7 mouse cellular contexts compared by ENCODE assay signal in genomic region chr6:70880714-70881304, GRCm38 (mm10). TPM values are rescaled to one million over a fixed set of nuclear protein-coding genes. Genes with fewer than 3 reads are reported as not detected.
DNase-seq lines count a peak whose midpoint lies in the region; ATAC-seq and TF ChIP-seq lines count a peak whose summit lies in the region.

No protein-coding gene starts in this region.

- peak; percentile 95 for TF ChIP-seq CTCF in left cerebral cortex, adult 2 months (IDR thresholded peaks at IDR 0.05)

- ATAC-seq in activated CD4-positive, CD25-positive, alpha-beta regulatory T cell, adult 4 months = peak; percentile 90
- peak; percentile 83 for ATAC-seq in inflammation-experienced regulatory T-cells, adult 6 months
- ATAC-seq in midbrain, embryonic 12.5 days (ENCODE audit: low FRiP score, low read depth) = 0 out of 2 replicates have a peak, but pooled peaks have one; percentile 30

- peak; percentile 76 for DNase-seq in cerebellum, adult 9-11 months
- DNase-seq in frontal cortex, postnatal 14 days (ENCODE audit: low spot score in 2 of 2) = peak; percentile 37 to 78
- peak; percentile 77 to 79 for DNase-seq in left cerebral cortex, adult 2 months (ENCODE audit: extremely low spot score in 1 of 2, low spot score in 2 of 2)
- peak; percentile 74 for DNase-seq in right cerebral cortex, postnatal 4 days

- H3K4me3 ChIP-seq in left cerebral cortex, adult 2 months = no peak overlapping the region
- no peak overlapping the region for H3K4me3 ChIP-seq in midbrain, embryonic 12.5 days

- no peak overlapping the region for H3K4me2 ChIP-seq in midbrain, embryonic 12.5 days (replicated peaks)

- WGBS in midbrain, embryonic 12.5 days = 13% methylated on average over 5 of the region's 5 CpGs

- no peak overlapping the region for H3K9ac ChIP-seq in midbrain, embryonic 12.5 days (replicated peaks)

- H3K27ac ChIP-seq in left cerebral cortex, adult 2 months = no peak overlapping the region
- H3K27ac ChIP-seq in midbrain, embryonic 12.5 days (replicated peaks) = no peak overlapping the region

- intact Hi-C loops in left cerebral cortex, adult 2 months (cut with DNase I) = loop anchor here (1.0 to 5.0 kb wide), 3 partner anchors 39 to 76 kb away; partner anchors contain the start of gene Eif2ak3

- peaks cover 33% of the 10 kb centered on the region for H3K36me3 ChIP-seq in midbrain, embryonic 12.5 days

- H3K27me3 ChIP-seq in midbrain, embryonic 12.5 days = no peaks in the 10 kb centered on the region

- H3K4me1 ChIP-seq in midbrain, embryonic 12.5 days = peaks cover 5% of the 10 kb centered on the region; the same call in 1 of the 2 replicates

- H3K9me3 ChIP-seq in midbrain, embryonic 12.5 days = no peaks in the 10 kb centered on the region

RNA-seq across cellular contexts. Expression of gene Eif2ak3, which starts 36.5 kb away (rescaled TPM):
- polyA plus RNA-seq in activated CD4-positive, CD25-positive, alpha-beta regulatory T cell, adult 4 months (2017; shearing (Covaris generic)) = 1 to 10 TPM; 2.4 to 4.6 TPM
- 1 to 10 TPM; 3.3 to 3.9 (median 3.3) TPM for polyA plus RNA-seq in inflammation-experienced regulatory T-cells, adult 6 months (2017; shearing (Covaris generic))
- total RNA-seq in left cerebral cortex, adult 2 months (2021) = 10 to 100 TPM; 25.3 to 28.6 TPM
- polyA plus RNA-seq in midbrain, embryonic 12.5 days (2016; fragmentation: Nextera tagmentation; extraction: Ambion mirVana) = 14.4 and 15.6 TPM in 2 replicates

RNA-seq across cellular contexts. Expression of gene Tex37, which starts 37.9 kb away (rescaled TPM):
- polyA plus RNA-seq in activated CD4-positive, CD25-positive, alpha-beta regulatory T cell, adult 4 months (2017; shearing (Covaris generic)) = not detected
- polyA plus RNA-seq in inflammation-experienced regulatory T-cells, adult 6 months (2017; shearing (Covaris generic)) = not detected
- total RNA-seq in left cerebral cortex, adult 2 months (2021) = not detected
- not detected in 2 replicates for polyA plus RNA-seq in midbrain, embryonic 12.5 days (2016; fragmentation: Nextera tagmentation; extraction: Ambion mirVana)

Comparison
In these comparisons a context has a peak if more than half of its experiments do, and no peak if none do; other contexts are left out.
1. ATAC-seq: peak in every context shown above with its lines; median percentile 90 in activated CD4-positive, CD25-positive, alpha-beta regulatory T cell, adult 4 months; 83 in inflammation-experienced regulatory T-cells, adult 6 months; 30 in midbrain, embryonic 12.5 days.